Mouse (Mus musculus): ENCODE measurements around the gene Kat6b.
"Not testable (repeated sequence)": the region's sequence is repeated elsewhere in the genome, so short reads cannot be mapped to it uniquely, and the experiment has no call there.

Gene Kat6b

DNA sequence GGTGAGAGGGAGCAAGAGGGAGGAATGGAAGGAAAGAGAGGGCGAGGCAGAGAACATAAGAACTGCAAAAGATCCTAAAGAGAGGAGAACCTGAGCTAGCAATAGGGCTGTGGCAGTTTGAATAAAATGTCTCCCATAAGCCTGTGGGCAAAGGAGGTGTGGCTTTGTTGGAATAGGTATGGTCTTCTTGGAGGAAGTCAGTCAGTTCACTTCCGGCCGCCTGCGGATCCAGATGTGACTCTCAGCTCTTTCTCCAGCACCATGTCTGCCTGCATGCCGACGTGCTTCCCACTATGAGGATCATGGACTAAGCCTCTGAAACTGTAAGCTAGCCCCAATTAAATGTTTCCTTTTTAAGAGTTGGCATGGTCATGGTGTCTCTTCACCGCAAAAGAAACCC, at the start of gene Kat6b:
Gene Kat6b, plus strand, starts transcription at position 204 of the 400 bp plus-strand sequence.
- no peak for DNase-seq (ENCODE audit: low spot score)

DNA sequence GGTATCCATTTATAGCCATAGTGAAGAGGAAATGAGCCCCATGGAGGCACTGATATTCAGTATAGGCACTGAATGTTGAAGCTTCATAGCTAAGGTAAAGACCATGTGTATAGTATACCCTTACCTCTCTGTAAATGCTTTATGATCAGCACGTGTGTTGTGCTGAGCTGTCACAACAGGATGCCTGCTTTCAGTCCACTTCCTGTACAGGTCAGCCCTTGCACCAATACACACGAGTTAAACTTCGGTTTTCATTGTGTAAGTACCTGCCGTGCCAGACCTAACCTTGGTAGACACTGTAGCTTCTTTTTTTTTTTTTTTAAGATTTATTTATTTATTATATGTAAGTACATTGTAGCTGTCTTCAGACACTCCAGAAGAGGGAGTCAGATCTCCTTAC, 47.8 kb upstream of the Kat6b start:
- no peak for DNase-seq (ENCODE audit: low spot score)

DNA sequence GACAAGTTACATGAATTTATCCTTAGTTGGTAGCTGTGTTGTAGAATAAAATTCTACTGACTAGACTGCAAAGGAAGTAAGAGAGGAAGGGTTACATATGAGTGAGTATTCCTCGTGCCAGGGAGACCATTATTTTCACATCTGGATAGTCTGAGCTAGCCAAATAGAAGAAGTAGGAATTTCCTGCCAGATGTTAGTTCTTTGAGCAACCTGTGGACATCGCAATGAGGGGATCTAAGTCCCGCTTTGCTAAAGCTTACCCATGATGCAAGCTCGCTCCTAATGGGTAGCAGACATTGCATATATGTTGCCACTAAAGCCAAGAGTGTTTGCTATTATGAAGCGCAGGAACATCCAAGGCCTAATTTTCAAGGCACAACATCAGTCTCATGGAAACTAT, 47.2 kb upstream of the Kat6b start:
- no peak for DNase-seq (ENCODE audit: low spot score)

DNA sequence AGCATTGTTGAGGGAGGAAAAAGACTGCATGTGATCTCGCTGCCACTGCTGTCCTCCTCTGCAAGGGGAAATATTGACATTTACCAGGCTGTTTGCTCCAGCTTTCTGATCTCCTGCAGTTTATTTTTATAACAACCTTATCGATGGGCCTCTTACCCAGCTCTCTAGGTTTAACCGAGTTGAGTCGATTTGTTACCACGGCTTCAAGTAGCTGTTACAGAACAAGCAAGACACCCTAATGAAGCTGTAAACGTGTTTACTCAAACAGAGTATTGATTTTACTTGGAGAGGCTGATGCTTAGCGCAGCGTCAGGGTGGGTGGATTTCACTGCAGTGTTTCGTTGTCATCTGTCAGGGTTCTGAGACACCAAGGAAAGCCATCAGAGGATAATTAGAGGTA, 46.5 kb upstream of the Kat6b start:
- DNase-seq (ENCODE audit: low spot score): no peak

DNA sequence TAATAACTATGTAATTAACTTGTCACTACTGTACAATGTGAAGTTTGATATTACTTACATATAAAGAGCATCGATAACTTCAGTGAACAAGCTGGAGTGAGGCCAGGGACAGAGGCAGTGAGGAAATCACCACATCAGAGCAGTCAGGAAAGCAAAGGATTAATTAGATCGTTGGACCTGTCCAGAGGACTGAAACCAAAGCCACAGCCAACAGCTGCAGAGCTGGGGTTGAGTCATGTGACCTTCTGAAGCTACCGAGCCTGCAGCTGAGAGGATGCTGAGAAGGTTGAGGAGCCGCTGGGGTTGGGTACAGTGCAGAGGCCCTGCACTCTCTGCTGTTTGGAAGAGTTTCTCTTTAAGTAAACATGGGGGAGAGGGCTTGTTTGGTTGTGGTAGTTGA, 41.4 kb upstream of the Kat6b start:
- no peak for DNase-seq (ENCODE audit: low spot score)

DNA sequence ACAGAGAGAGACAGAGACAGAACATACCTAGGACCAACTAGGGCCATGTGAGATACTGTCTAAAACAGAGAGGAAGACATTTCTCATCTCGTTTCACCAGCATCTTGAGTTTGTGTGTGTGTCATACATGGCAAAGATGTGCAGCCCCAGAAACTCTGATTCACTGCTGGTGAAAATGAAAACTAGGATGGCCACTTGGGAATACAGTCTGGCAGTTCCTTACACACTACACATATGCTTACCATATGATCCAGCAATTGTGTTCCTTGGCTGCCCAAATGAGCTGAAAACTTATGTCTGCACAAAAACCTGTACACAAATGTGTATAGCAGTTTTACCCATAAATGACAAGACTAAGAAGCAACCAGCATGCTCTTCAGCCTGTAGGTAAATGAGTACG, 40.7 kb upstream of the Kat6b start:
- DNase-seq (ENCODE audit: low spot score): no peak

DNA sequence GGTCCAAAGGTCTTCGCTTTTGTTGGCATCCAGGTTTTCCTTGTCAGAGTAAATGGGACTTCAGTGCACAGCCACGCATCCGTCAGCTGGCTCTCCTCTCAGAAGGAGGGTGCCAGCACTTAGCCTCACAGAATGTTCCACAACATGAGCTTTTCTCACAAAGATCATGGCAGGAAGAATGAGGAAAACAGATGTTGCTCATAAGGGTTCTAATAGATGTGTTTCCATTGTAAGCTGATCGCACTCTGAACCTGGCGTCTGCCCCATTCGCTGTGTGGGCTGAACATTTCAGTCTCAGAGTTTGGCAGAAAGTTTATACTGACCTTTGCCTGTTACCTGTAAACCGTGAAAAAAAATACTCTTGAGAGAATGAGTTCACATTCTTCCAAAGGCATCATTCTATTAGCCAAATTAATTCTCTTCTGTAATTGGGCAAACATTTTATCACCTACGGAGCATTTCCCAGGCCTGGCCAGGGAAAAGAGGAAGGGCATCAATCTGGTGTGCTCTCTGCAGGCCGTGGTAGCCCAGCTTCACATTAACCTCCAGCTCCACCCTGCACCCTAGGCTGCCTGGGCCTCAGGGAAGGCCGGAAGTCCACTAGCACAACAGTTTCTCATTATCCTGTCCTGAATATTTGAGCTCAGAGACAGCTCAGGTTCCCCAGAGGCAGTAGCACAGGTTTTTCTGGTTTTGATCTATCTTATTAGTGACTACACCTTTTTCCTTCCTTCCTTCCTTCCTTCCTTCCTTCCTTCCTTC, 39.3 kb upstream of the Kat6b start:
- DNase-seq (ENCODE audit: low spot score): no peak

DNA sequence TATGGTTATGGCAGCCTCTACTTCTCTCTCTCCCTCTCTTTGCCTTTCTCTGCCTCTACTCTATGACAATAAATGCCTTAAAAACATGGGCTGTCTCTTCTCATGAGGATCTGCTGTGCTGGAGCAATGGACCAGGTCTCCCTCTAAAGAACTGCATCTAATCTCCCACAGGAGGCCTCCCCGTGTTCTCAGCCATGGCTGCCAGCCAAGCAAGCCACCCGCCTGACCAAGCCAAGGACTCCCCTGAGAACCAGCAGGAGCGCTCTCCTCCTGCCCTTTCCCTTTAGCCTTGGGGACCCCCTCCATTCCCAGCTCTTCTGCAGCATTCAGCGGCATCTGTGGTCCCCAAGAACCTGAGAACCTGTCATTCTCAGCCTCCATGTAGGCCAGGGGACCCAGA, 28.7 kb upstream of the Kat6b start:
- DNase-seq (ENCODE audit: low spot score): no peak

DNA sequence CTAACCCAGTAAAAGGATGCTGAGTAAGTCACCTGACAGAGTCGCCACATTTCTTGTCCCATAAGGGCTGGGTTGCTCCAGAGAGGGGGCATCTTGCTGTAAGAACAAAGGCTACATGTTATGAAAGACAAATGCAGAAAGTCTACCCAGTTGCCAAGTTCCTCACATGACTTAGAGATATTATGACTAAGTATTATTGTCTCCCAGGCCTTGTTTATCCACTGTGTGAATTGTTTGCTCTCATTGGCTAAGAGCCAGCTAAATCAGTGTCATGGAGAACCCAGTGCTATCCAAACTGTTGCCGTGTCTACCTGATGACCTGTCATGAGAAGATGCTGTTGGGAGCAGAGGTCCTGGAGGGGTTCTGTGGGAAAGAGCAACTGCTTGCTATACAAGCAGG, 27.3 kb upstream of the Kat6b start:
- no peak for DNase-seq (ENCODE audit: low spot score)

DNA sequence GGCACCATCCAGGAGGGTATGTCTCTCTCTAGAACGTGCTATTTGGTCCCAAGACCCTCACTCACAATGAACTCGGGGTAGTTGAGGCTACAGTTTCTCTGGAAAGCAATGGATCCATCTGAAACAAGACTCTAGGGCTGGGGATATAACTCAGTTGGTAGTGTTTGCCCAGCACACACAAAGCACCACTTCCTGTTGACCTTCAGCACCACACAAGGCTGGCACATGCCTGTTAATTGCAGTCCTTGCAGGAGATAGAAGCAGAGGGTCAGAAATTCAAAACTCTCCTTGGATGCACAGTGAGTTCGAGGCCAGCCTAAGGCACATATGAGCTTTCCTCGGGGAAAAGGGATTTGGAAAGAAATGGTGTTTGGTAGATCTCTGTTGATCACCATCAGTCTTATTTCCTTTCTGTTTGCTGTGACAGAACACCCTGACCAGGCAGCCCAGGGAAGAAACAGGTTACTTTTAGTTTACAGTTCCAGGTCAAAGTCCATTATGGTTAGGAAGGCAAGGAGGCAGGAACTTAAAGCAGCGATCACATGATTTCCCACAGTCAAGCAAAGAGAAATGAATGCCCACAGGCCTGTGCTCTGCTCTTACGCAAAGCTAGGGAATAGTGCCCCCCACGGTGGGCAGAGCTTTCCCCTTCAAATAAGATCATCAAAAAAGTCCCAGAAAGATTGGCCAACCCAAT, 25.4 kb upstream of the Kat6b start:
- no peak for DNase-seq (ENCODE audit: low spot score)

DNA sequence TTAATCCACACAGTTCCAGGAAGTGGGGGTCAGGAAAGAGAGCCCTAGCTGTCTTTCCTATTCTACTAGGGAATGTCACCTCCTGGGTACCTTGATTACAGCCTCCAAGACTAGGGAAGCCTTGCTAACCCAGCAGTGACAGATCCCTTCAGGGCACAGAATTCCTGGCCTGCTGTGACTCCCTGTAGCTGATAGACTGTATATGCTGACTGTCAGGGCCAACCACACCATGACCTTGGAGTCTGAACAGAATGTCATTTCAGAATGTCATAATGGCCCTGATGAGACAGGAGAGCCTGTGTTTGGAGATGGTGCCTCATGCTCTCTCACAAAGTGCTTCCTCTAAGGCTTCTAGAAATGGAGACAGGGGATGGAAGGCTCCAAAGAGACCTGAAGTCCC, 24.7 kb upstream of the Kat6b start:
- DNase-seq (ENCODE audit: low spot score): no peak

DNA sequence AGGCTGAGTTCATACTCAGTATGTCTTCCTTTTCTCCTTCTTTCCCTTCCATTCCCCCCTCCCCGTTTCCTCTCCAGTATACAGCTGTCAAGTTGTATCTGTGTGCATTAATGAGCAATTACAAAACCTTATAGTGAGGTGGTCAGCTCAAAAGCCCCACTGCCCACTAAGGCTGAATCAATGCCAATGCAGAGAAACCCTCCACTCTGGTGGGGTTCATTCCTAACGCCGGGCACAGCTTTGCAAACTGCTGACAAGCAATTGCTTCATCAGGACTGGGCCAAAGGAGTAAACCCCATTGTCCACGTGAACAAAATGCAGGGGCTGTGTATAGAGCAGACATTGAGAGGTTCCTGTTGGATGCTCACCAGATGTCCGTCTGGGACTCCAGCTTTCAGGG, 23.4 kb upstream of the Kat6b start:
- DNase-seq (ENCODE audit: low spot score): no peak

DNA sequence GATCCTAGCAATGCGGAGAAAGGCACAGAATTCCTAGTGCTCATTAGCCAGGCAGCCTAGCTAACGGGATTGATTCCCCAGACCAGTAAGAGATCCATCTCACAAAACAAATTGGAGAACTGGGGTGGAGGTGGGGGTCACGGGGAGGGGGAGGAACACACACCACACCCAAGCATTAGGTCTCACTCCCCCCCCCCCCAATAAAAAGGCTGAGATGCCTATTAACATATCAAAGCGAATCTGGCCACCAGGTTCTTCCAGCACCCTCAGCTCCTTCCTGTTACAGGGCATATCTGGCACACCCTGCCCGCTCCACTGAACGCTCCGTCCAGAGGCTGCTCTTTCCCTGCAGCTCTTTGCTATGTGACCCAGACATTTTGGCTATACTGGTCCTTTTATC, 22.5 kb upstream of the Kat6b start:
- DNase-seq (ENCODE audit: low spot score): no peak

DNA sequence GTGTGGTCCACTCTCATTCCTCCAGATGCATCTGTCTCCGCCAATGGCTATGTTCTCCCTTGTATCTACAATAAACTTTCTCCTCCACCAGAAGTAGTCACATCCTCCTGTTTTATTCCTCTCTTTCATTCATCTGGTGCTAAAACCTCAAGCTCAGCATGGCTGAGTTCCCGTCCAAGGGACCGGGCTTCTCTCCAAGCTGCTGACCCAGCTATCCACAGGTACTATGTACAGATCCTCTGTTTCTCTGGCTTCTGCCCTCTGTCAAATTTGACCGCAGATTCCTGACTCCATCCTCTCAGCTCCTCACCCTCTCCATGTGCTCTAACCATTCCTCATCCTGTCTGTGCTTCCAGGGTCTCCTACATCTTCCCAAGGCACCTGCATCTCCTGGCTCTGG, 22.1 kb upstream of the Kat6b start:
- DNase-seq (ENCODE audit: low spot score): no peak

DNA sequence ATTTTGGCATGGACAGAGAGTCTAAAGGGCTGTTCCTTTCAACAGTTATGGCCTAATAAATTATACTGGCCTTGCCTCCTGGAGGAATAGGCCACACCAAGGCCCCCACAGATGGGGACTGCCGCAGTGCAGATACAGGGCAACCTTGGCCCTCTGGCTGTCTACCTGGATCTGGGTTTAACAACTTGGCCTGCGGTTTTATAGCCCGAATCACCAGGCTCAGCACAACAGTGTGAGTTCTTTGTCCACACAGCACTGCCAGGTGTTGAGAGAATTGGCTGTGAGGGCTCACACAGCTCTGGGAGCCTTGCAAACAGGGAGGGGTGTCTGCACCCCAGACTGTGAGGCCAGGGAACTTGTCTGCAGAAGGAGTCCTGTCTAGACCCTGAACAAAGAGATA, 18.8 kb upstream of the Kat6b start:
- DNase-seq (ENCODE audit: low spot score): no peak

DNA sequence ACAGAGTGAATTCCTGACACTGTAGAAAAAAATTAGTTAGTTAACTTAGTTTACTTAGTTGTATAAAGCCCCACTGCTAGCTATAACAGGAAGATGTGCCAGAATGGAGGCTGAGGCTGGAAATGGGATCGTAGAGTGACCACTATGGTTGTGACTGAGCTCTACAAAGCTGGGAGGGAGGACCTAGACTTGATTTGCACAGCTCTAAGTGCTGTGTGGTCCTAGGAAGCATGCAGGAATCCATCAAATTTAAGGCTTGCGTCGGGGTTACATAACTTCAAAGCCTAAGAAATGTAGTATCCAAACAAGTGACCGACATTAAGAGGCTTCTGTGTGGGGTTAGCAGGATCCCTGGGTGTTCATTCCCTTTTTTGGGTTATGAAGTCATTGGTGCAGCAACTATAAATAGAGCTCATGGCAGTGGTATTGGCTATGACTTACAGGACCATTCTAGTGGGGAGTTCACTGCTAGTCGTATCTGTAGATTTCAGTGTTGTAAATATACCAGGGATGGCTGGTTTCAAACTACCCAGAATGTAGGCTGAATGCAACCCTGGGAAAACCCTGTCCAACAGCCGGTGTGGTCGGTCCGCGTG, 18.0 kb upstream of the Kat6b start:
- no peak for DNase-seq (ENCODE audit: low spot score)

DNA sequence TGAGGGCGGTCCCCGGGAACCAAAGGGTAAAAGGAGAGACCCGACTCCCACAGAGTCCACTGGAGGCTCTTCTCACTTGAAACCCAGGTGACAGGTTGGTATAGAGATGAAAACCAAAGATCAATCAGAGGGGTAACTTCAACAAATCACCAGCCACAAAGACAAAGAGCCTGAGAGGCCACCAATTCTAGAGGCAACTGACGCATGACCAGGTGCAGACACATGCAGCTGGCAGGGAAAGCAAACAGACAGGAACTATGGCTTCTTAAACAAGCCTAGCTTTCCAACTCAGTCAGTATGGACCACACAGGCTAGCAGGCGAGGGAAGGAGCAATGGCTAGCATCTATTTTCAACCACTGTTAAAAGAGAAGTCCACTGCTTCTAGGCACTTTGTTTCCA, 10.8 kb upstream of the Kat6b start:
- DNase-seq (ENCODE audit: low spot score): no peak

DNA sequence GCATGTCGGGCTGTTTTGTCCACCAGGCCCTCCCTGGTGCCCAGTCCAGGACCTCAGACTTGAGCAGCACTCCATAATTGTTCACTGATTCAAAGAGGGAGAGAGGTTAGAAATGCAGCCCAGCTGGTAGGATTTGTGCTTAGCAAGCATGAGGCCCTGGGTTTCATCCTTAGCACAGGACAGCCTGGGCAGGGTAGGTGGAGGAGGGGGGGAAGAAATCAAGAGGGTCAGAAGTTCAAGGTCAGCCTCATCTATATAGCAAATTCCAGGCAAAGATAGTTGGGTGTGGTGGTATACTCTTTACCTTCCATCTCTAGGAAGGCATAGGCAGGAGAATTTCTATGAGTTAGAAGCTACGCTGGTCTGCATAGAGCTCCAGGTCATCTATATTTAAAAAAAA, 9.3 kb upstream of the Kat6b start:
- DNase-seq (ENCODE audit: low spot score): no peak

DNA sequence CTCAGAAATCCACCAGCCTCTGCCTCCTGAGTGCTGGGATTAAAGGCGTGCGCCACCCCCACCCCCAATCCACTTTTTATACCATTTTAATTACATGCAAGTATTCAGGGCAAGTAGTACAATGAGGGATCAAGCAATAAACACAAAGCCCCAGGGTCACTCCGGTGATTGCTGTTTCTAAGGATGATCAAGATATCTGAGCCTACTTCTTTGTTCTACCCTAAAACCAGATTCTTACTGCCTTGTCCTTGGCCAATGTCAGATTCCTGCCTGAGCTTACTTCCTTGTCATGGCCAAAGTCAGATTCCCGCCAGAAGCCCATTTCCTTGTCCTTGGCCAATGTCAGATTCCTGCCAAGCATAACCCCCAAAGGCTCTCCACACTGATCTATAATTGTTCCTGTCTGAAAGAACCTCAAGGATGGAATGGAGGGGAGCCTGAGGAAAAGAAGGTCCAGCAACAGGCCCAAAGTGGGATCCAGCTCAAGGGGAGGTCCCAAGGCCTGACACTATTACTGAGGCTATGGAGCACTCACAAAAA, 6.6 kb upstream of the Kat6b start:
- not testable (repeated sequence) for DNase-seq (ENCODE audit: low spot score)

DNA sequence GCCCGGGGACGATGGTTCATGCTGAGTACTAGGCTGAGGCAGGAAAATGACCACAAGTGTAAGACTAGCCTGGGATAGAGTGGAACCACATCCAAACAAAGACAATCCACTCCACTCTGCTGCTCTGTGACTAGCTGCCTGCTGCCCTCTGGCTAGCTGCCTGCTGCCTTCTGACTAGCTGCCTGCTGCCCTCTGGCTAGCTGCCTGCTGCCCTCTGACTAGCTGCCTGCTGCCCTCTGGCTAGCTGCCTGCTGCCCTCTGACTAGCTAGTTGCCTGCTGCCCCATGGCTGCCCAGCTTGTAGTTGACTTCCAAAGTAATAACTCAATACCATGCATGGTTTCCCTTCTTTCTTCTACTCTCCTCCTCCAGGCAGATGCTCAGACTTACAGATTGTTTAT, 4.1 kb upstream of the Kat6b start:
- no peak for DNase-seq (ENCODE audit: low spot score)

DNA sequence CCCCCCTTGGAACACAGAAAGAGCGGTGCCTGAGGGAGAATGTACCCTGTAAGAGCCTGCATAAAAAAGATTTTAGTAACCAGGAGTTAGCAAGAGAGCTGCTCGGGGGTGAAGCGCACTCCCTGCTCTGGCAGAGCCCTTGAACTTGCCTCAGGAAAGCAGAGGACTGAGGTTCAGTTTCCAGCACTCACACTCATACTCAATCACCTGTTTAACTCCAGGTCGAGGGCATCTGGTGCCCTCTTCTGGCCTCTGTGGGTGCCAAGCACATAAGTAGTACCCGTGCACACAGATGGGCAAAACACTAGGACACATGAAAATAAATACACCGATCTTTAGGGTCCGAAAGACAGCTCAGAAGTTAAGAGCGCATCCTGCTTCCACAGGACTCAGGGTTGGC, 1.7 kb upstream of the Kat6b start:
- no peak for DNase-seq (ENCODE audit: low spot score)

DNA sequence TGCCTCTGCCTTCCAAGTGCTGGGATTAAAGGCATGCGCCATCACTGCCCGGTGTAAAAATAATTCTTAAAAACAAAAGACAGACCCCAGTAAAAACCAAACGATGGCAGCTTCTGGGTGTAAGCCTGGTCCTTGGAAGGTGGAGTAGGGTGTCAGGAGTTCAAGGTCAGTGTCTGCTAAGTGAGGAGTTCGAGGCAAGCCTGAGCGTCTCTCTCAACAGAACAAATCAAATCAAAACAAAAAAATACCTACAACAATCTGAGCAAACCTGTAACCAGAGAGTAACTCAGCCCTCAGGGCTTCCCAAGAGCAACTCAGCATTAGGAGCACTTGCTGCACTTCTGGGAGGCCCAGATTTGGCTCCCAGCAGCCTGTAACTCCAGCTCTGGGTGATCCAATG, 1.0 kb upstream of the Kat6b start:
- DNase-seq (ENCODE audit: low spot score): no peak

DNA sequence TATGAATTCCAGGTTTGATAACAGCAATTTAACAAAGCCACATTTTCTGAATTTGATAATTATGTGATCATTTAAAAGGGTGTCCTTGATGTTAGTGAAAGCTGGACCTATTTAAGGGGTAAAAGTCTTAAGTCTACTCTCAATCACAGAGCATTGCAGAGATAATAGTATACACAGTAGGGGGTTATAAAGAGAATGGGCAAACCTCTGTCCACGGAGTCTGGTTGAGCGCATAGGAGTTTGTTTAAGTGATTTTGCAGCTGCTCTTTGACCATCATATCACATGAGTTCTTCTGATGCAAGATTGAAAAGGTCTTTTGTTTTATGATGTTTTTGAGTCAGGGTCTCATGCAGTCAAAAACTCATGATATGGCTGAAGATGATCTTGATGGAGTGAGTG, 3.0 kb downstream of the Kat6b start:
- no peak for DNase-seq (ENCODE audit: low spot score)
